Mouse (Mus musculus) kidney, postnatal 10 days (tissue): ENCODE results near the gene Mup14.
"Not testable (repeated sequence)": the region's sequence is repeated elsewhere in the genome, so short reads cannot be mapped to it uniquely, and the experiment has no call there.

Experiments used
- DNase-seq: peaks from one replicate; pipeline ENCODE4 v3.0.0; 2021; ENCODE audit warnings: mixed read lengths

The Mup14 gene

DNA sequence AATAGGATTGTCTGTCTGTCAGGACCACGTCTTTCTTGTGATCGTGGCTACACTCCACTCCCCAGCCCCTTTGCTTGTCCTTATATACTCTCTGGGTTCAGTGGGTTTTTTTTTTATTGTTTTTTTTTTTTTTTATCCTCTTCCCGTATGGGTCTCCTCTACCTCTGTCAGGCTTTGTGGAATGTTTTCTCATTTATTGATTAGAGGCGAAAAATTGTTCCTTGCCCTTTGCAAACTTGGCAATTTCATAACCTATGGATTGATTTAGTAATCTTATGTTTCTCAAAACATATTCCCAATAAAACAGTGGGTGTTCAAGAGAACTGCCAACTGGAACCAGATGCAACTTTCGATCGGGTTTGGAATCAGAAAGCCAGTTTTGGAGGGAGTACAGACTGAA, at the start of gene Mup14:
TSS of gene Mup14 (minus strand) at position 101 of the 400 bp plus-strand sequence.
- not testable (repeated sequence) for DNase-seq

DNA sequence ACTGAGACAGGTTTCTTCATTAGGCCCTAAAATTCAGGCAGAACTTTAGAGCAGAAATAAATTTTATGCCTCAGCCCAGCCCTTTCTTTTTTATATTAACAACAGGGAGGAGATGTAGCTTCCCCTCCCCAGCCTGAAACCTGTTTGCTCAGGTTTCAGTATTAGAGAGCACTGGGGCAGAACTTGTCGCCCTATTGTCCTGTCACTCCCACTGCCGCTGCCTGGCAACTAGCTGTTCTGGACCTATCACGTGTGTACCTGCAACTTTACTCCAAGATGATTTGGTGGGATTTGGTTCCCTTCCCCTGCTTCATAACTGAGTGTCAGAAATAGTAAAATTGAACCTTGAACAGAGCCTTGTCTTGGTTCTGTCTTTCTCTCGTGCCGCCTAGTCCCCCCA, 34.3 kb upstream of the Mup14 start:
- peak; percentile 4 for DNase-seq
